Mouse (Mus musculus): Measurements from ENCODE around the gene Natd1. TPM values are rescaled to one million over a fixed set of nuclear protein-coding genes. Genes with fewer than 3 reads are reported as not detected.

Natd1 gene
- polyA plus RNA-seq, 2 experiments, result 10.7 to 11.1 TPM

- H3K4me1 ChIP-seq (replicated peaks; ENCODE audit: control insufficient read depth in 2 of 2, insufficient read depth in 2 of 2, low read length in 1 of 2), result 0 out of 4 replicates have a peak, but pooled peaks cover 0 to 3% of the 10 kb centered on the region in 2 experiments
- no peak overlapping the region for H3K27ac ChIP-seq
- WGBS (ENCODE audit: insufficient replicate concordance), result 58% methylated on average over 2 of the region's 2 CpGs
- DNase-seq (ENCODE audit: low read depth in 3 of 3, low spot score in 3 of 3) (no peak), ATAC-seq (ENCODE audit: insufficient read depth) (no peak)
- H3K4me3 ChIP-seq (ENCODE audit: insufficient read depth in 1 of 2, low read depth in 2 of 2, low read length in 2 of 2), result no peak overlapping the region
- no peaks in the 10 kb centered on the region for H3K27me3 ChIP-seq (ENCODE audit: control insufficient read depth, insufficient read depth, low read length)
- no peak overlapping the region for H3K9ac ChIP-seq (replicated peaks)
- TF ChIP-seq CTCF (IDR thresholded peaks at IDR 0.05; ENCODE audit: low read depth) (no peak), EP300 (IDR thresholded peaks at IDR 0.05; ENCODE audit: low read depth) (no peak)
- H3K9me3 ChIP-seq (ENCODE audit: control insufficient read depth, low read length), result no peaks in the 10 kb centered on the region
- H3K4me2 ChIP-seq (ENCODE audit: low read depth), result no peak overlapping the region
- H3K36me3 ChIP-seq (replicated peaks; ENCODE audit: control insufficient read depth, insufficient read depth, low read depth), result peaks cover 26% of the 10 kb centered on the region
These were observed 48.5 kb downstream of the Natd1 start for GRCm38 (mm10) chr11:60866021-60866420.

- Histone ChIP-seq H3K4me3 (ENCODE audit: insufficient read depth in 1 of 2, low read depth in 2 of 2, low read length in 2 of 2) (no peak overlapping the region), H3K27me3 (ENCODE audit: control insufficient read depth, insufficient read depth, low read length) (no peaks in the 10 kb centered on the region), H3K4me2 (ENCODE audit: low read depth) (no peak overlapping the region), H3K27ac (no peak overlapping the region), H3K4me1 (replicated peaks; ENCODE audit: control insufficient read depth in 2 of 2, insufficient read depth in 2 of 2, low read length in 1 of 2) (0 out of 4 replicates have a peak, but pooled peaks cover 0 to 3% of the 10 kb centered on the region in 2 experiments), H3K9me3 (ENCODE audit: control insufficient read depth, low read length) (no peaks in the 10 kb centered on the region), H3K36me3 (replicated peaks; ENCODE audit: control insufficient read depth, insufficient read depth, low read depth) (peaks cover 26% of the 10 kb centered on the region), H3K9ac (replicated peaks) (no peak overlapping the region)
- TF ChIP-seq EP300 (IDR thresholded peaks at IDR 0.05; ENCODE audit: low read depth) (no peak), CTCF (IDR thresholded peaks at IDR 0.05; ENCODE audit: low read depth) (no peak)
- 83% methylated on average over 14 of the region's 14 CpGs for WGBS (ENCODE audit: insufficient replicate concordance)
- ATAC-seq (ENCODE audit: insufficient read depth) (no peak), DNase-seq (ENCODE audit: low read depth in 3 of 3, low spot score in 3 of 3) (no peak)
These were observed 49.6 kb downstream of the Natd1 start for GRCm38 (mm10) chr11:60864916-60865315.

GRCm38 (mm10) chr11:60864166-60864565, 50.4 kb downstream of the Natd1 start:
- TF ChIP-seq EP300 (IDR thresholded peaks at IDR 0.05; ENCODE audit: low read depth), result no peak
- no peak for TF ChIP-seq CTCF (IDR thresholded peaks at IDR 0.05; ENCODE audit: low read depth)
- Histone ChIP-seq H3K9ac (replicated peaks) (no peak overlapping the region), H3K36me3 (replicated peaks; ENCODE audit: control insufficient read depth, insufficient read depth, low read depth) (peaks cover 26% of the 10 kb centered on the region), H3K4me1 (replicated peaks; ENCODE audit: control insufficient read depth in 2 of 2, insufficient read depth in 2 of 2, low read length in 1 of 2) (0 out of 4 replicates have a peak, but pooled peaks cover 0 to 3% of the 10 kb centered on the region in 2 experiments), H3K4me2 (ENCODE audit: low read depth) (no peak overlapping the region), H3K27me3 (ENCODE audit: control insufficient read depth, insufficient read depth, low read length) (no peaks in the 10 kb centered on the region), H3K4me3 (ENCODE audit: insufficient read depth in 1 of 2, low read depth in 2 of 2, low read length in 2 of 2) (no peak overlapping the region), H3K27ac (no peak overlapping the region), H3K9me3 (ENCODE audit: control insufficient read depth, low read length) (no peaks in the 10 kb centered on the region)
- 87% methylated on average over 2 of the region's 2 CpGs for WGBS (ENCODE audit: insufficient replicate concordance)
- ATAC-seq (ENCODE audit: insufficient read depth) (no peak), DNase-seq (ENCODE audit: low read depth in 3 of 3, low spot score in 3 of 3) (no peak)

- no peak for DNase-seq (ENCODE audit: low read depth in 3 of 3, low spot score in 3 of 3)
- H3K4me1 ChIP-seq (replicated peaks; ENCODE audit: control insufficient read depth in 2 of 2, insufficient read depth in 2 of 2, low read length in 1 of 2), result 0 out of 4 replicates have a peak, but pooled peaks cover 0 to 3% of the 10 kb centered on the region in 2 experiments
- H3K27ac ChIP-seq, result no peak overlapping the region
- no peaks in the 10 kb centered on the region for H3K27me3 ChIP-seq (ENCODE audit: control insufficient read depth, insufficient read depth, low read length)
- H3K9me3 ChIP-seq (ENCODE audit: control insufficient read depth, low read length), result no peaks in the 10 kb centered on the region
- H3K9ac ChIP-seq (replicated peaks), result no peak overlapping the region
- H3K4me3 ChIP-seq (ENCODE audit: insufficient read depth in 1 of 2, low read depth in 2 of 2, low read length in 2 of 2), result no peak overlapping the region
- no peak for ATAC-seq (ENCODE audit: insufficient read depth)
- 77% methylated on average over 4 of the region's 4 CpGs for WGBS (ENCODE audit: insufficient replicate concordance)
- peaks cover 26% of the 10 kb centered on the region for H3K36me3 ChIP-seq (replicated peaks; ENCODE audit: control insufficient read depth, insufficient read depth, low read depth)
- H3K4me2 ChIP-seq (ENCODE audit: low read depth), result no peak overlapping the region
- TF ChIP-seq EP300 (IDR thresholded peaks at IDR 0.05; ENCODE audit: low read depth), result no peak
- no peak for TF ChIP-seq CTCF (IDR thresholded peaks at IDR 0.05; ENCODE audit: low read depth)
These were observed 51.4 kb downstream of the Natd1 start for GRCm38 (mm10) chr11:60863196-60863595.

- H3K4me3 ChIP-seq (ENCODE audit: insufficient read depth in 1 of 2, low read depth in 2 of 2, low read length in 2 of 2), result no peak overlapping the region
- no peaks in the 10 kb centered on the region for H3K27me3 ChIP-seq (ENCODE audit: control insufficient read depth, insufficient read depth, low read length)
- WGBS (ENCODE audit: insufficient replicate concordance), result 76% methylated on average over 3 of the region's 3 CpGs
- no peak for TF ChIP-seq EP300 (IDR thresholded peaks at IDR 0.05; ENCODE audit: low read depth)
- TF ChIP-seq CTCF (IDR thresholded peaks at IDR 0.05; ENCODE audit: low read depth), result no peak
- ATAC-seq (ENCODE audit: insufficient read depth) (no peak), DNase-seq (ENCODE audit: low read depth in 3 of 3, low spot score in 3 of 3) (no peak)
- H3K4me1 ChIP-seq (replicated peaks; ENCODE audit: control insufficient read depth in 2 of 2, insufficient read depth in 2 of 2, low read length in 1 of 2), result no peaks in the 10 kb centered on the region
- H3K36me3 ChIP-seq (replicated peaks; ENCODE audit: control insufficient read depth, insufficient read depth, low read depth), result peaks cover 25% of the 10 kb centered on the region
- no peak overlapping the region for H3K4me2 ChIP-seq (ENCODE audit: low read depth)
- no peak overlapping the region for H3K27ac ChIP-seq
- no peak overlapping the region for H3K9ac ChIP-seq (replicated peaks)
- H3K9me3 ChIP-seq (ENCODE audit: control insufficient read depth, low read length), result no peaks in the 10 kb centered on the region
These were observed 52.6 kb downstream of the Natd1 start for GRCm38 (mm10) chr11:60861993-60862392.

Measured in liver, embryonic 14.5 days (tissue).